Mouse (Mus musculus): ENCODE measurements around the gene Eef2kmt.

GRCm38 (mm10) chr16:5263926-5264325 is 8.1 kb upstream of the Eef2kmt start:
- TF ChIP-seq CTCF (IDR thresholded peaks at IDR 0.05; ENCODE audit: low read depth) (no peak), EP300 (optimal IDR thresholded peaks at IDR 0.05) (no peak)

Data from stomach, postnatal 0 days (tissue).